Mouse (Mus musculus): ENCODE measurements around the gene Lmln.
"Not testable (repeated sequence)": the region's sequence is repeated elsewhere in the genome, so short reads cannot be mapped to it uniquely, and the experiment has no call there.

Gene Lmln

DNA sequence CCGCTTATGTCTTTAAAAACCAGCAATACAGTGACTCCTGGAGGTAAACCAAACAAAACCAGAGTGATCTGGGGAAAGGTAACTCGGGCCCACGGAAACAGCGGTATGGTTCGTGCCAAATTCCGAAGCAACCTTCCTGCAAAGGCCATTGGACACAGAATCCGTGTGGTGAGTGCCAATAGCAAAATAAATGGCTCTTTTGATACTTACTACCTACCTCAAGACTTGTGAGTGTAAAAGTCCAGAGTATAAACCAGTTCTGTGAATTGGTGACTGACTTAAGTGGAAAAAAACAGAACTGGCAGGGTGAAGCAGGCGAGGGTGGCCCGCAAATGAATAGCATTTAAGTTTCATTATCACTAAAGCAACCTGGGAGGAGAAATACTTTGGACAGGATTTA is 3.7 kb upstream of the Lmln start:
- DNase-seq = peak; percentile 50

GRCm38 (mm10) chr16:33059471-33059870 is 2.9 kb upstream of the Lmln start:
- no peak for DNase-seq

DNA sequence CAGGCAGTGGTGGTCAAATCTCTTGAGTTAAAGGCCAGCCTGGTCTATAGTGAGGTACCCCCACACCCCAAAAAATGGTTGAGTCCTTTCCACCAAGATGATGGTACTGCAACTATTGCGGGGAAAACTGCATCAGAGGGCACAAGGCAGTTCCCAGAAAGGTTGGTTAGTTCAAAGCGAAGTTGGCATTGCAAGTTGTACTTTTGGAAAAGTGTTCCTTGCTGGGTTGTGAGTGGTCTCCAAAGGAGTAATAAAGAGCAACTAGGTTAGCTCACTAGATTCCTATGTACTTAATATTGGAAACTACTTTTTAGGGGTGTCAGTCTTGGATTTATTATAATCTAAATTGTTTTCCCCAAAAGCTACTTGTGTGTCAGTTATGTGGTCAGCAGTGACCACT is 1.4 kb upstream of the Lmln start:
- DNase-seq = no peak

DNA sequence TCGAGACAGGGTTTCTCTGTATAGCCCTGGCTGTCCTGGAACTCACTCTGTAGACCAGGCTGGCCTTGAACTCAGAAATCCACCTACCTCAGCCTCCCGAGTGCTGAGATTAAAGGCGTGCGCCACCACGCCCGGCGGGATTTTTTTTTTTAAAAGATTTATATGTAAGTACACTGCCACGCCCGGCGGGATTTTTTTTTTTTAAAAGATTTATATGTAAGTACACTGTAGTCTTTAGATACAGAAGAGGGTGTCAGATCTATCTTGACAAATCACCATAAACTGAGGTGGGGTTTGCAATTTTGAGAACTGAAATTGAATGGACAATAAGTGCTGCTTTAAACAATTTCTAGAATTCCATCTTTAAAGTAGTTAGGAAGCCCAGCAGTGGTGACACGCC is 921 bp upstream of the Lmln start:
- peak; percentile 23 for DNase-seq

DNA sequence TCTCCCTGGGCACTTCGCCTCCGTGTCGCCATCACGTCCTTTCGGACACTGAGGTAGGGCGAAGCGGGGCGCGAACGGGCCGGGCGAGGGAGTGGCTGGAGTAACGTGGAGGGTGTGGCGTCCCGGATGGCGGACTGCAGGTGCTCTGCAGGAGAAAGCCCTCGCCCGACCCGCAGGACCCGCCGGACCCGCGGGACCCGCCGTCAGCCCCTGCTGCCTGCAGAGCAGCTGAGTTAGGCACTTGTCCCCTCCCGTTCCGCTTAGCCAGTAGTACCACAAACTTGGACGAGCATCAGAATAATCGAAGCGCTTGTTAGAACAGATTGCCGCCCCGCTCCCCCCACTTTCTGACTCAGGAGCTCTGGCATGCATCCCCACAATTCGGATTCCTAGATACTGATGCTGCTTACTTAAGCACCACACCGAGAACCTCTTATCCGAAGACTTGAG is 386 bp downstream of the Lmln start:
- DNase-seq = no peak

GRCm38 (mm10) chr16:33063267-33063666 is 946 bp downstream of the Lmln start:
- DNase-seq = peak; percentile 89

DNA sequence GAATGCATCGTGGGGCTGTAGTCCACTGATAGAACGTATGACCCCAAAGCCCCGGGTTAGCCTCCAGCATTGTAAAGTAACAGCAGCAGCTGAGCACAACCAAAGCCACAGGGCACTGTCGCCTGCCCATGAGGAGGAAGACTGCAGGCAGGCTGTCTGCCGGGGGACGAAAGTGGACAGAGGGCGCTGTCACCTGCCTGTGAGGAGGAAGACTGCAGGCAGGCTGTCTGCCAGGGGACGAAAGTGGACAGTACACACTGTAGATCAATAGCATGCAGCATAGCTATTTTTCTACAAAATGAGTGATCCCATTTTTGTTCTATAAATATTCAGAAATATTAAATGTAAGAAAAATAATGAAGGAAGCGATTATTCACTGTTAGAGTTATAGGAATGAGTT is 2.3 kb downstream of the Lmln start:
- DNase-seq = no peak

DNA sequence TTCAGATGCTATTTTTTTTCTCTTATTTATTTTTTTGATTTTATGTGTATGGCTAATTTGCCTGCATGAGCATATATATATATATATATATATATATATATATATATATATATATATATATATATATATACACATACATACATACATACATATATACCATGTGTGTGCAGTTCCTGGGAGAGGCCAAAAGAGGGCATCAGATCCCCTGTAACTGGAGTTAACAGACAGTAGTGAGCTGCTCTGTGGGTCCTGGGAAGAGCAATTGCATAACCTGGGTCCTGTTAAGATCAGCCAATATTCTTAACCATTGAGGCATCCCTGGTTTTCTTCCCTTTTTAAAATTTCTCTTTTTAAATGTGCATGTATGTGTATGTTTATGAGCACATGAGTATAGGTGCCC is 8.6 kb downstream of the Lmln start:
- no peak for DNase-seq

- peak; percentile 84 for DNase-seq
Measured at GRCm38 (mm10) chr16:33072871-33073557, 10.7 kb downstream of the Lmln start.

DNA sequence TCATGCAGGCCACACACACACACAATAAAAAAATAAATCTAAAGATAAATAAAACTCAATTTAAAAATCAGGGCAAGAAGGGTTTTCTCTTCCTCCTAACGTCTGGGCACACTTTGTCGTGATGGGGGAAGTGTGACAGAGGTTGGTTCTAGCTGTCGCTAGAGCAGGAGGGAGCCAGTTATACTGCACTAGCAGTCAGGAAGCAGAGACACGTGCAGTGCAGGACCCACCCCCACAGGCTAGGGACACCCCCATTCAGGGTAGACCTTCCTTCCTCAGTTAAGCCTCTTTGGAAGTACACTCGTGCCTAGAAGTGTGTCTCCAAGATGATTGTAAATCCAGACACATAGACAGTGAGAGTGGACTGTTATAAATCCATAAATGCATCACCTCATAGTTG is 12.6 kb downstream of the Lmln start:
- peak; percentile 80 for DNase-seq

DNA sequence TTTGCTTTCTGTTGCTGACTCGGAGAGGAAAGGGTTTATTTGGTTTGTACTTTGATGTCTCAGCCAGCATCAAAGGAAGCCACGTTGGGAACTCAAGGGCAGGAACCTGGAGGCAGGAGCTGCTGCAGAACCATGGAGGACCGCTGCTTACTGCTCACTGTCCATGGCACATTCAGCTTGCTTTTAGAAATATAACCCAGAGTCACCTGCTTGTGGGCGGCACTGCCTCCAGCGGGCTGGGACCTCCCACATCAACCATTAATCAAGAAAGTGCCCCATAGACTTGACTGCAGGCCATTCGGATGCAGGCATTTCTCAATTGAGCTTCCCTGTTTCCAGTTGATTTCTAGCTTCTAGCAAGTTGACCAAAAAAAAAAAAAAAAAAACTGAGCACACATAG is 13.8 kb downstream of the Lmln start:
- no peak for DNase-seq

DNA sequence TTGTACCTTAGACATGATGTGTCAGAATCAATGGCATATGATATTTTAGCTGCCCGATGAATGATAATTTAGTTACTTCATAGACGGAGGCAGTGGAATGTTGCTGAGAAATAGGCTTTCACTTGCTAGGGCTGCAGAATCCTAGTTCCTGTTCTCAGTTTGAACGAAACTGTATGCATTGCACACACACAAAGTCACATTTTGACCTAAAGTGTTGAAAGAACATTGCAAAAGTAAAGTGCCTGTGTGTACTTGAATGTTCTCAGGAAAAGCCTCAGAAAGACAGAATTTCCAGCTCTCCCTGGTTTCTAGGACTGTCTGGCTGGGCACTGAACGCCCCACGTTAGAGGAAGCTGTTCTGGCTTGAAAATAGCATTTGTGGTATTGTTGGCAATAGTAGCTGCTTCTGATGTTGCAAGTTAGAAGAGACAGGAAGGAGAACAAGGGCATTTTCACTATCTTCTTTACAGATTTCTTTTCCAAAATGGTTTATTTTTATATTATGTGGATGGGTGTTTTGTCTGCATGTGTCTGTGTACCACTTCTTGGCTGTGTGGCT is 14.8 kb downstream of the Lmln start:
- DNase-seq = peak; percentile 74

GRCm38 (mm10) chr16:33080063-33080462 is 17.7 kb downstream of the Lmln start:
- peak; percentile 74 for DNase-seq

GRCm38 (mm10) chr16:33082951-33083350 is 20.6 kb downstream of the Lmln start:
- no peak for DNase-seq

DNA sequence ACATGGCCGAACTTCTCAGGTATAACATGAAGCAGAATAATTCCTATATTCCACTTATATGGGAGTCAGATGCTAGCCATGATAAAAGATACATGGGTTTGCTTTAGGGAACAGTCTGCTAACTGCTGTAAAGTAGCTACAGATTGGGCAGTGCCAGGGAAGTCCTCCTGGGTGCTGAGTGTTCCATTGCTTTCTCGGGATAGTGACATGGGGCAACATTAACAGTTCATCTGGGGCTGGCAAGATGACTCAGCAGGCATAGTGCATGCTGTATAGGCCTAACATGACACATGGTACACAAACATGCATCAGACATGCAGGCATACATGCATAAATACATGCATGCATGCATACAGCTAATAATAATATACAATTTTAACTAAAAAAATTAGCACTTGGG is 21.7 kb downstream of the Lmln start:
- peak; percentile 84 for DNase-seq

DNA sequence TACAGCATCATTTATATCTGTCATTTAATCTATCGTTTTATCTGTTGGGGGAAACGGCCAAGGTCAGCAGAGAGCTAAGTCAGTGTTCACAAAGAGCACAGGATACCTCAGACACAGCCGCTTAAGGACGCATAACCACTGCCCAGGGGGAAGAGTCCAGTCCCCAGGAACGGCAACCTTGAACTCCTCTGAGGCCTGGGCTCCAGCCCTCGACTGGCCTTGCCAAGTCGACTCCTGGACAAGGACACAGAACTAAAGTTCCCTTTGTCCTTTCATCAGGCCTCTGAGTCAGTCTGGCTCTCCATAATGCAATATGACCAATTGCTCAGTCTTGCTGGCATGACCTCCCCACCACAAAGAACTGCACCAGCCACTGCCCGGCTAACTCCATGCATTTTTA is 23.3 kb downstream of the Lmln start:
- peak; percentile 71 for DNase-seq

DNA sequence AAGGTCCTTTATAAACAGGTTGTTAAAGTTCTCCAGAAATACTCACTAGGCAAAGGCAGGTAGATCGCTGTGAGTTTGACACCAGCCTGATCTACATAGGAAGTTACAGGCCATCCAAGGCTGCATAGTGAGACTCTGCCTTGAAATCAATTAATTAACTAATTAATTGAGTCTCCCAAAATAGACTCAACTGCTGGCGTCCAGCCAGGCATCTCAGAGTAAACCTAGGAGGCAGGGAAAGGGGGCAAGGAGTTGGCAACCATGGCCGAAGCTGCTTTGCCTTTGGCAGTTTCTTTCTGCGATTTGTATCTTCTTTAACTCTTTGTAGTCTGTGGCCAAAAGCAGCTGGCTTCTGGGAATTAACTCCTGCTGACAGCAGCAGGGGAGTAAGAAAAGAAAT is 51.4 kb downstream of the Lmln start:
- DNase-seq = no peak

GRCm38 (mm10) chr16:33123373-33123772 is 61.1 kb downstream of the Lmln start:
- DNase-seq = no peak

DNA sequence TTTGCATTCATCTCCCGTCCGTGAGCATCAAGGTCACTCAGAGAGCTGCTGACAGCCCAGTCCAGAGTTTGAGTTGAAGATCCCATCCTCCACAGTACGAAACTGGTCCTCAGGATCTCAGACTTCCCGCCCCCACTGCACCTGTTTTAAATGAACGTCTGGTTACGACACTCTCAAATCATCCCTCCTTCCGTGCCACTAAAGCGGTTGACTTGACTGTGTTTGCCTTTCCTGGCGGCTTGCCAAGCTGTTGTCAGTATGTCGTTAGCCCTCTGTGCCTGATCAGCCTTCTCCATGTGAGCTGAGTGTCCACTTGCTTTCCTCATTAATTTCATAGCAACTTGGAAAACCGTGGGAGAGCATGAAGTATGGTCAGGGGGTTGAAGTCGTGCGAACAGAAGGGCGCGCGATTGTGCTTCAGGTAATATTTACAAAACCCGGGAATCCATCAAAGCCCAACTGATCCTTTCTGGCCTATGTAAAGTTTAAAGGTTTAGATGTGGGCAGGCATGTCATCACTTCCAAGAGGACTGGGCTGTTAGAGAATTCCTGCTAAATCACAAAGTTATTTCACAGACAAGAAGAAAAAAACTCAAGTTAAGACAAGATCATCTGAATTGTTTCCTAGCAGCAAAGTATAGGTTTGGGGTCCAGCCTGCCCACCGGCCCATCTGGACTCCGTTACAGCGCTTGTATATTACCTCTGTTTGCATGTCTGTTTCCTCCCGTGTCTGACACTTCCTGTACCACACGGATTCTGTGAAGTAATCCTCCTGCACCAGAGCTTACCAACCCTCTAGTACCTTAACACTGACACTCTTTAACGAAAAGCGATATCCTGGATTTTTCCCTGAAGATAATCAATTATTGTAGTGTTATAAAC is 61.9 kb downstream of the Lmln start:
- DNase-seq = no peak

DNA sequence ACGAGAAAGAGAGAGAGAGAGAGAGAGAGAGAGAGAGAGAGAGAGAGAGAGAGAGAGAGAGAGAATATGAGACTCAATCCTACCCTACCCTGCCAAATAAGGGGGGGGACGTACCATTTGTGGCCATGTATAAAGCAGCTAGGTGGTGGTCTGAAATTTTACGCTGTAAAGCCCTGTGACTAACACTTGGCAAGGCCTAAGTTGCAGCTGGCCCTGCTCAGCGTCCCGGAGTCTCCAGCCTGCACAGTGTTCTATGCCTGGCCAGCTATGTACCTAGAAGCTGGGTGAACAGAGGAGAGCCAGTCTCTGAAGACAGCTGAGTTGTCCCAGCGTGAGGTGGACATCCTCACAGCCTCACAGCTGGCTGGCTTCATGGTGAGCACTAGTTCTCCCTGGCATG is 64.7 kb downstream of the Lmln start:
- no peak for DNase-seq

- DNase-seq = peak; percentile 95
Measured at GRCm38 (mm10) chr16:33130731-33131130, 68.4 kb downstream of the Lmln start.

DNA sequence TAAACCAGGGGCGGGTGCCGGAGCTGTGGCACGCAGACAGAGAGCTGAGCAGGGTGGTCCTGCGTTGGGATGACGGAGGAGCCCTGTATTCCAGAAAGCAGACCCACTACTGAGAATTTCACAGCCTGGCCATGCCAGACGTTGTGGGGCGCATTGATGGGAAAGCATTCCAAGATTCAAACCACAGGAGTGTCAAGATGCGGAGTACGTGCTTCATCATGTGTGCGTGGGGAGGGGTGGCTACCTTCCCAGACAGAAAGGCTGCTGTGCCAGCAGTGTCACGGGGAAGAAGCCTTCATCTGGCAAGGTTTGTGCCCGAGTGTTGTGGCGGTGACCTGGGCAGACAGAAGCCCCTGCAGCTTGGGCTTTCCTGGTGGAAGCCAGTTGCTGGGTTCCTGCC is 70.9 kb downstream of the Lmln start:
- no peak for DNase-seq

- DNase-seq = no peak
Measured at GRCm38 (mm10) chr16:33135167-33135566, 72.8 kb downstream of the Lmln start.

DNA sequence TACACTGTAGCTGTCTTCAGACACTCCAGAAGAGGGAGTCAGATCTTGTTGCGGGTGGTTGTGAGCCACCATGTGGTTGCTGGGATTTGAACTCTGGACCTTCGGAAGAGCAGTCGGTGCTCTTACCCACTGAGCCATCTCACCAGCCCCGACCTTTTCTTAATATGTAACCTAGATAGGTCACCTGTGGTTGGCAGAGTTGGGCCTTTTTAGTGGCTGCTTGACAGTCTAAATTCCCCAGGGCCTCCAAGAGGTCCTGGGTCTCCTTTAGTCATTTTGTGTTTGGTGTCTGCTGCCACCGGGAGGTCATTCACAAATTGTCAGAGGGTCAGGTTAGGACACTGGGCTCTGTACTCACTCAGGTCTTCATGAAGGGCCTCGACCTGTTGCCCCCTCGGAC is 76.7 kb downstream of the Lmln start:
- not testable (repeated sequence) for DNase-seq

Data from heart, adult 11 months (tissue).